Mouse (Mus musculus): ENCODE measurements around the gene Olfr1225. TPM values are rescaled to one million over a fixed set of nuclear protein-coding genes. Genes with fewer than 3 reads are reported as not detected.
"Not testable (repeated sequence)": the region's sequence is repeated elsewhere in the genome, so short reads cannot be mapped to it uniquely, and the experiment has no call there.

Olfr1225 gene
- not detected in 2 replicates for polyA plus RNA-seq (2015; fragmentation: Nextera tagmentation; extraction: Ambion mirVana)

- ATAC-seq (ENCODE audit: low FRiP score, low read depth): no peak
- Histone ChIP-seq H3K4me1 (replicated peaks) (no peaks in the 10 kb centered on the region), H3K9me3 (no peaks in the 10 kb centered on the region), H3K9ac (no peak within 1 kb of the TSS), H3K27ac (replicated peaks) (no peak within 1 kb of the TSS), H3K4me2 (no peak within 1 kb of the TSS), H3K4me3 (no peak within 1 kb of the TSS), H3K27me3 (no peaks in the 10 kb centered on the region), H3K36me3 (no peaks in the 10 kb centered on the region)
- 90% methylated on average over 1 of the region's 1 CpGs for WGBS
Observed at GRCm38 (mm10) chr2:89174569-89174968, at the start of gene Olfr1225. Gene Olfr1225, minus strand, starts transcription at chr2:89174669.

- no peak for ATAC-seq (ENCODE audit: low FRiP score, low read depth)
Observed at GRCm38 (mm10) chr2:89199948-89200347, 25.5 kb upstream of the Olfr1225 start, which contains the start of gene Olfr1226. Gene Olfr1226, minus strand, starts transcription at chr2:89200048.

DNA sequence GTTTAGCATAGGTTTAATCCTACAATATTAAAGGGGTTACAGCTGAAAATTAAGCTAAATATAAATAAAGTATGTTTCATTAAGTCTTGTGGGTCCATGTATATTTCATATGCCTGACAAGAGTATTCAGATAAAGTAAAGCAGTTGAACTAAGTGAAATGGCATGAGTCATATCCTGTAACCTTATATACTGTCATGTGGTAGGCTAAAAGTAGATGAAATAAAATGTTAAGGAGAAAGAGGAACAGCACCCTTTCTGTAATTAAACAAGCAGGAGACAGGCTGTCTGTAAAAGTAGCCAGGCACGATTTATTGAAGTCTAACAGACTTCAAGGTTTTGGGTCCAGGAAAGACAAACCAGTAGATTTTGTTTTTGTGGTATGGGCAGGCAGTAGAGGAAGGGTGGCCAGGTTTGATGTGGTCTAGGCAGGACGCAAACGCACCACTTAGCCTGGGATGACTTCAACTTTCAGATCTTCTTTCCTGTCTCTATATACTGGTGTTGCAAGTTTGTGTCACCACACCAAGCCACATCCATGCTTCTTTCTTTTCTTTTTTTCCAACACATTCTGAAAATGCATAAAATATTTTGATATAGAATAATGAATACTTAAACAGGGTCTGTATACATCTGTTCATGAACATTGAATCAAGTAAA lies 22.0 kb upstream of the Olfr1225 start:
- H3K9me3 ChIP-seq: no peaks in the 10 kb centered on the region
- 92% methylated on average over 3 of the region's 3 CpGs for WGBS
- no peaks in the 10 kb centered on the region for H3K36me3 ChIP-seq
- no peak for ATAC-seq (ENCODE audit: low FRiP score, low read depth)
- no peaks in the 10 kb centered on the region for H3K4me1 ChIP-seq (replicated peaks)
- H3K9ac ChIP-seq: no peak overlapping the region
- no peaks in the 10 kb centered on the region for H3K27me3 ChIP-seq
- H3K4me3 ChIP-seq: no peak overlapping the region
- H3K4me2 ChIP-seq: no peak overlapping the region
- H3K27ac ChIP-seq (replicated peaks): no peak overlapping the region

More at GRCm38 (mm10) chr2:89199948-89200347, 25.5 kb upstream of the Olfr1225 start, which contains the start of gene Olfr1226:
- H3K4me3 ChIP-seq: no peak within 1 kb of the TSS
- no peak within 1 kb of the TSS for H3K27ac ChIP-seq (replicated peaks)
- H3K36me3 ChIP-seq: no peaks in the 10 kb centered on the region
- H3K9ac ChIP-seq: no peak within 1 kb of the TSS
- no peaks in the 10 kb centered on the region for H3K9me3 ChIP-seq
- H3K4me2 ChIP-seq: no peak within 1 kb of the TSS
- no peaks in the 10 kb centered on the region for H3K4me1 ChIP-seq (replicated peaks)
- WGBS: 63% methylated on average over 2 of the region's 2 CpGs
- H3K27me3 ChIP-seq: no peaks in the 10 kb centered on the region

DNA sequence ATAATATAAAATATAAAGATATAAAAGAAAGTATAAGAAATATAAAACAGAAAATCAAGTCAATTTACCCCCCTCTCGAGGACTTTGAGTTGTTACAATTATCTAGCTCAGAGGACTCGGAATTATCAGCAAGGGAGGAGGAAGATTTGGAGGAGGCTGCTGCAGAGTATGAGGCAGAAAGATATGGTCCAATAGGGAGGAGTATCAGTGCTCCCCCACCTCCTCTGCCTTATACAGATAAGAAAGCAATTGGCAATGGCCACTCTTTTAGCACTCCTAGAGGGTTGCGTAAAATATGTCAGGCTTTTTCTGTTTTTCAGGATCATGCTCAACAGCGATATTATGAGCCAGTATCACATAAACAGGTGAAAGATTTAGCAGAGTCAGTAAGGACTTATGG lies 9.8 kb downstream of the Olfr1225 start:
- not testable (repeated sequence) for H3K4me3 ChIP-seq; H3K4me1 ChIP-seq (replicated peaks); H3K4me2 ChIP-seq; H3K9ac ChIP-seq; H3K27ac ChIP-seq (replicated peaks); H3K36me3 ChIP-seq; H3K9me3 ChIP-seq; ATAC-seq (ENCODE audit: low FRiP score, low read depth); H3K27me3 ChIP-seq
- whole genome bisulfite sequencing: 93% methylated on average over 4 of the region's 4 CpGs

- not testable (repeated sequence) for H3K4me1 ChIP-seq (replicated peaks); ATAC-seq (ENCODE audit: low FRiP score, low read depth); H3K4me2 ChIP-seq; H3K36me3 ChIP-seq; H3K9me3 ChIP-seq; H3K9ac ChIP-seq; H3K4me3 ChIP-seq; H3K27me3 ChIP-seq; H3K27ac ChIP-seq (replicated peaks)
- WGBS: 92% methylated on average over 8 of the region's 8 CpGs
Observed at GRCm38 (mm10) chr2:89163991-89164390, 10.5 kb downstream of the Olfr1225 start, which contains the start of gene Olfr1224-ps1. Gene Olfr1224-ps1, minus strand, starts transcription at chr2:89164091.

- no peaks in the 10 kb centered on the region for H3K27me3 ChIP-seq
- H3K4me3 ChIP-seq: no peak within 1 kb of the TSS
- no peak within 1 kb of the TSS for H3K27ac ChIP-seq (replicated peaks)
- no peaks in the 10 kb centered on the region for H3K9me3 ChIP-seq
- no peak within 1 kb of the TSS for H3K4me2 ChIP-seq
- 72% methylated on average over 1 of the region's 1 CpGs for WGBS
- H3K9ac ChIP-seq: no peak within 1 kb of the TSS
- no peaks in the 10 kb centered on the region for H3K4me1 ChIP-seq (replicated peaks)
- H3K36me3 ChIP-seq: no peaks in the 10 kb centered on the region
- ATAC-seq (ENCODE audit: low FRiP score, low read depth): no peak
Observed at GRCm38 (mm10) chr2:89151460-89151859, 23.0 kb downstream of the Olfr1225 start, which contains the start of gene Olfr1223. Gene Olfr1223, minus strand, starts transcription at chr2:89151560.

GRCm38 (mm10) chr2:89132954-89133353 lies 41.5 kb downstream of the Olfr1225 start, which contains the start of gene Olfr1222:
Gene Olfr1222, minus strand, starts transcription at chr2:89133054.
- Histone ChIP-seq H3K36me3 (no peaks in the 10 kb centered on the region), H3K9ac (no peak within 1 kb of the TSS), H3K4me3 (no peak within 1 kb of the TSS), H3K4me2 (no peak within 1 kb of the TSS), H3K27me3 (no peaks in the 10 kb centered on the region), H3K4me1 (replicated peaks) (no peaks in the 10 kb centered on the region), H3K27ac (replicated peaks) (no peak within 1 kb of the TSS), H3K9me3 (no peaks in the 10 kb centered on the region)
- ATAC-seq (ENCODE audit: low FRiP score, low read depth): no peak
- WGBS: 84% methylated on average over 3 of the region's 3 CpGs

Other genes with a start within 250 kb of the Olfr1225 start
- not detected in 2 replicates for gene Olfr1211, start 236.6 kb downstream of the Olfr1225 start, polyA plus RNA-seq (2015; fragmentation: Nextera tagmentation; extraction: Ambion mirVana)
- not detected in 2 replicates for gene Olfr1212, start 220.7 kb downstream of the Olfr1225 start, polyA plus RNA-seq (2015; fragmentation: Nextera tagmentation; extraction: Ambion mirVana)
- gene Gm13762, start 194.4 kb downstream of the Olfr1225 start, polyA plus RNA-seq (2015; fragmentation: Nextera tagmentation; extraction: Ambion mirVana): not detected in 2 replicates
- not detected in 2 replicates for gene Olfr1214, start 182.0 kb downstream of the Olfr1225 start, polyA plus RNA-seq (2015; fragmentation: Nextera tagmentation; extraction: Ambion mirVana)
- not detected in 2 replicates for gene Olfr1215, start 167.7 kb downstream of the Olfr1225 start, polyA plus RNA-seq (2015; fragmentation: Nextera tagmentation; extraction: Ambion mirVana)
- not detected in 2 replicates for gene Olfr1216, start 156.3 kb downstream of the Olfr1225 start, polyA plus RNA-seq (2015; fragmentation: Nextera tagmentation; extraction: Ambion mirVana)
- not detected in 2 replicates for gene Olfr1217, start 142.6 kb downstream of the Olfr1225 start, polyA plus RNA-seq (2015; fragmentation: Nextera tagmentation; extraction: Ambion mirVana)
- not detected in 2 replicates for gene Olfr1218, start 113.5 kb downstream of the Olfr1225 start, polyA plus RNA-seq (2015; fragmentation: Nextera tagmentation; extraction: Ambion mirVana)
- gene Olfr1219, start 91.2 kb downstream of the Olfr1225 start, polyA plus RNA-seq (2015; fragmentation: Nextera tagmentation; extraction: Ambion mirVana): not detected in 2 replicates
- gene Olfr1220, start 67.8 kb downstream of the Olfr1225 start, polyA plus RNA-seq (2015; fragmentation: Nextera tagmentation; extraction: Ambion mirVana): not detected in 2 replicates
- not detected in 2 replicates for gene Olfr1221, start 57.4 kb downstream of the Olfr1225 start, polyA plus RNA-seq (2015; fragmentation: Nextera tagmentation; extraction: Ambion mirVana)
- not detected in 2 replicates for gene Olfr1222, start 41.6 kb downstream of the Olfr1225 start, polyA plus RNA-seq (2015; fragmentation: Nextera tagmentation; extraction: Ambion mirVana)
- gene Olfr1223, start 23.1 kb downstream of the Olfr1225 start, polyA plus RNA-seq (2015; fragmentation: Nextera tagmentation; extraction: Ambion mirVana): not detected in 2 replicates
- gene Olfr1224-ps1, start 10.6 kb downstream of the Olfr1225 start, polyA plus RNA-seq (2015; fragmentation: Nextera tagmentation; extraction: Ambion mirVana): not detected in 2 replicates
- gene Olfr1226, start 25.4 kb upstream of the Olfr1225 start, polyA plus RNA-seq (2015; fragmentation: Nextera tagmentation; extraction: Ambion mirVana): not detected in 2 replicates
- gene Olfr1228, start 79.4 kb upstream of the Olfr1225 start, polyA plus RNA-seq (2015; fragmentation: Nextera tagmentation; extraction: Ambion mirVana): not detected in 2 replicates
- gene Olfr1229, start 113.3 kb upstream of the Olfr1225 start, polyA plus RNA-seq (2015; fragmentation: Nextera tagmentation; extraction: Ambion mirVana): not detected in 2 replicates
- not detected in 2 replicates for gene Olfr1230, start 122.6 kb upstream of the Olfr1225 start, polyA plus RNA-seq (2015; fragmentation: Nextera tagmentation; extraction: Ambion mirVana)
- gene Olfr1231, start 132.4 kb upstream of the Olfr1225 start, polyA plus RNA-seq (2015; fragmentation: Nextera tagmentation; extraction: Ambion mirVana): not detected in 2 replicates
- gene Olfr1232, start 155.0 kb upstream of the Olfr1225 start, polyA plus RNA-seq (2015; fragmentation: Nextera tagmentation; extraction: Ambion mirVana): not detected in 2 replicates
- not detected in 2 replicates for gene Olfr1233, start 167.7 kb upstream of the Olfr1225 start, polyA plus RNA-seq (2015; fragmentation: Nextera tagmentation; extraction: Ambion mirVana)
- gene Olfr1234, start 190.2 kb upstream of the Olfr1225 start, polyA plus RNA-seq (2015; fragmentation: Nextera tagmentation; extraction: Ambion mirVana): not detected in 2 replicates
- gene Olfr1238, start 235.0 kb upstream of the Olfr1225 start, polyA plus RNA-seq (2015; fragmentation: Nextera tagmentation; extraction: Ambion mirVana): not detected in 2 replicates
- gene Olfr1239, start 245.7 kb upstream of the Olfr1225 start, polyA plus RNA-seq (2015; fragmentation: Nextera tagmentation; extraction: Ambion mirVana): not detected in 2 replicates